In genomic region chrX:104813704-104814103, GRCm38 (mm10) we compare ENCODE assay signal across 1 mouse cellular context. TPM values are rescaled to one million over a fixed set of nuclear protein-coding genes. Genes with fewer than 3 reads are reported as not detected.
"Had no signal": no experiment of that assay in that cellular context is flagged by ENCODE, and none has a peak within 500 bp of the region (broad histone marks: within the 10 kb centered on the region; RNA-seq: fewer than 3 reads in every experiment).

No protein-coding gene starts in this region.

RNA-seq across cellular contexts. Expression of gene Magee2, which starts 43.4 kb away (rescaled TPM):
- total RNA-seq: neutrophil, adult 5-6 weeks had no signal
